Mouse (Mus musculus) heart, embryonic 12.5 days (tissue): ENCODE measurements around the gene Dlx4. TPM values are rescaled to one million over a fixed set of nuclear protein-coding genes. Genes with fewer than 3 reads are reported as not detected.

Experiments
- ATAC-seq: fragments of 200-750 bp; cut with Nextera tagmentation; 2 replicates; pipeline ENCODE4 v1.8.0; 2017; ENCODE audit warnings: moderate TSS enrichment, moderate library complexity; ENCODE audit not compliant: insufficient number of reproducible peaks, low FRiP score
- H3K27ac ChIP-seq: fragments of 300-500 bp; sonication (generic); 2 replicates; pipeline ENCODE4 v1.5.1; 2016; ENCODE audit warnings: mild to moderate bottlenecking, moderate library complexity; ENCODE audit not compliant: poor library complexity, severe bottlenecking
- H3K27me3 ChIP-seq: fragments of 300-500 bp; sonication (generic); replicated peaks from 2 replicates; pipeline ENCODE4 v1.6.1; 2016; ENCODE audit warnings: mild to moderate bottlenecking, moderate library complexity
- H3K36me3 ChIP-seq: fragments of 300-500 bp; sonication (generic); 2 replicates; pipeline ENCODE4 v1.6.1; 2016; ENCODE audit warnings: mild to moderate bottlenecking, moderate library complexity
- H3K4me1 ChIP-seq: fragments of 300-500 bp; sonication (generic); replicated peaks from 2 replicates; pipeline ENCODE4 v1.6.1; 2016; ENCODE audit warnings: mild to moderate bottlenecking
- H3K4me2 ChIP-seq: fragments of 300-500 bp; sonication (generic); 2 replicates; pipeline ENCODE4 v1.6.1; 2016; ENCODE audit warnings: mild to moderate bottlenecking, moderate library complexity
- H3K4me3 ChIP-seq: fragments of 300-500 bp; sonication (generic); 2 replicates; pipeline ENCODE4 v1.5.1; 2016; ENCODE audit warnings: mild to moderate bottlenecking
- H3K9ac ChIP-seq: fragments of 300-500 bp; sonication (generic); 2 replicates; pipeline ENCODE4 v1.6.1; 2016; ENCODE audit warnings: mild to moderate bottlenecking, moderate library complexity
- H3K9me3 ChIP-seq: fragments of 300-500 bp; sonication (generic); replicated peaks from 2 replicates; pipeline ENCODE4 v1.6.1; 2016; ENCODE audit warnings: mild to moderate bottlenecking, moderate library complexity
- WGBS: fragments of 180-500 bp; shearing (Covaris S2); methylation state at CpG from one replicate; pipeline ENCODE4 v1.1.7; 2016; 5-methylcytosine and 5-hydroxymethylcytosine counted together
- polyA plus RNA-seq: library from polyadenylated mRNA; unstranded; fragments of >200 nt; fragmentation: Nextera tagmentation; extraction: Ambion mirVana; gene quantifications from 2 replicates; pipeline ENCODE4 v1.2.1, GENCODE M21; 2016

Gene Dlx4
- polyA plus RNA-seq, 1 experiment from 2014 or later, result 0.14 TPM

DNA sequence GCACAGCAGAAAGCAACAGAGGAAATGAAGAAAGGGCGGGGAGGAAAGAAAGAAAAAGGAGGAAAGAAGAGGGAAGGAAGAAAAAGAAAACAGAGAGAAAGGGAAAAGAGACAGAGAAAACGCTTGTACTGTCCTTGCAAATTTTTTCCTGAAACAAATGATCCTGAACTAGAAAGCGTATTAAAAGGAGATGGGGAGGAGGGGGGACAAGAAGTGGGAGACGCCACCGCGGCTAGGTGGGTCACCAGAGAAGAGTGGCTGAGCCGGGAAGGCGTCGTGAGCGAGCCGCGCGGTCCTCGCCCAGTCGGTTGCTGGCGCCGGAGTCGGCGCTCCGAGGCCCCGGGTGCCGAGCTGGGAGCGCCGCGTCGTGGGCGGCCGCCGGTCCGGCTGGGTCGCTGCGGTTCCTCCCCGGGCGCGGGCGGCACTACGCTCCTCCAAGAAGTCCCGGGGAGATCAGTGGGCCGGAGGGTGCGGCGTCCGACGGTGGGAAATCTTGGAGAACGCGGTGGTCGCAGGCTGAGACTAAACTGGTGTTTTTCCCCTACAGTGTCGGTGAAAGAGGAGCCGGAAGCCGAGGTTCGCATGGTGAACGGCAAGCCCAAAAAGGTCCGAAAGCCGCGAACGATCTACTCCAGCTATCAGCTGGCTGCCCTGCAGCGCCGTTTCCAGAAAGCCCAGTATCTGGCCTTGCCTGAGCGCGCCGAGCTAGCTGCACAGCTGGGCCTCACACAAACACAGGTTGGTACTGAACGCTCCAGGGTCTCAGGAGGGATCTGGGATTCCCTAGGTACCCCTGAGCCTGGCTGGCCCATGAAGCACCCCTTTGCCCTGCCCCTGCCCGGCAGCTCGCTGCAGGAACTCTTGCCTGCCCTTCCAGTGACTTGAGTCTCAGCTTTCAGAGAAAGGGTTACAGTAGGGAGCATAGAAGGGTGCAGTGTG, 24.6 kb downstream of the Dlx4 start:
- no peaks in the 10 kb centered on the region for H3K9me3 ChIP-seq
- no peak overlapping the region for H3K27ac ChIP-seq
- ATAC-seq, result no peak
- H3K27me3 ChIP-seq, result peaks cover 92% of the 10 kb centered on the region
- peak overlapping the region; percentile 85 for H3K4me2 ChIP-seq
- H3K36me3 ChIP-seq, result no peaks in the 10 kb centered on the region
- H3K9ac ChIP-seq, result peak overlapping the region; percentile 64
- H3K4me1 ChIP-seq, result peaks cover 33% of the 10 kb centered on the region
- WGBS, result under 1% methylated on average over 62 of the region's 63 CpGs
- peak overlapping the region; percentile 51 for H3K4me3 ChIP-seq

DNA sequence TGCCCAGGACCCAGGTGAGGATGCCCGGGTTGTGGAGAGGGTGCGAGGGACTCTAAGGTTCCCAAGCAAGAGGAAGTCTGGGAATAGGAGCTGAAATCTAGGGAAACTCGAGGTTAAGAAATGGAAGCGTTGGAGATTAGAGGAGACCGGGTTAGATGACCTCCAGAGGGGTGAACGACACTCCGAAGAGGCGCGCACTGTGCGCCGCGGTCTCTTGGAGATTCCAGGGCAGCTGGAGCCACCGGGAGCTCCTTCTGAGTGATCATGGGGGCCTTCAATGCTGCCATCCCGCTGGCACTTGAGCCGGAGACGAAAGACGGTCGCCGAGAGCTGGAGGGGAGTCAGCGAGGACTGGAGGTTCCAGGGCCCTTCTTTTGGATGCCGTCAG, 25.4 kb downstream of the Dlx4 start:
- H3K27me3 ChIP-seq, result peaks cover 84% of the 10 kb centered on the region
- peak overlapping the region; percentile 51 for H3K4me3 ChIP-seq
- H3K9me3 ChIP-seq, result no peaks in the 10 kb centered on the region
- no peak overlapping the region for H3K9ac ChIP-seq
- peaks cover 28% of the 10 kb centered on the region for H3K4me1 ChIP-seq
- H3K4me2 ChIP-seq, result peak overlapping the region; percentile 85
- no peak for ATAC-seq
- H3K36me3 ChIP-seq, result no peaks in the 10 kb centered on the region
- under 1% methylated on average over 21 of the region's 21 CpGs for WGBS
- H3K27ac ChIP-seq, result no peak overlapping the region

GRCm38 (mm10) chr11:95119990-95120632, 26.0 kb downstream of the Dlx4 start, which contains the start of gene Dlx3:
Gene Dlx3, plus strand, starts transcription at chr11:95120119.
- no peak within 1 kb of the TSS for H3K27ac ChIP-seq
- H3K9ac ChIP-seq, result peak within 1 kb of the TSS; percentile 48

DNA sequence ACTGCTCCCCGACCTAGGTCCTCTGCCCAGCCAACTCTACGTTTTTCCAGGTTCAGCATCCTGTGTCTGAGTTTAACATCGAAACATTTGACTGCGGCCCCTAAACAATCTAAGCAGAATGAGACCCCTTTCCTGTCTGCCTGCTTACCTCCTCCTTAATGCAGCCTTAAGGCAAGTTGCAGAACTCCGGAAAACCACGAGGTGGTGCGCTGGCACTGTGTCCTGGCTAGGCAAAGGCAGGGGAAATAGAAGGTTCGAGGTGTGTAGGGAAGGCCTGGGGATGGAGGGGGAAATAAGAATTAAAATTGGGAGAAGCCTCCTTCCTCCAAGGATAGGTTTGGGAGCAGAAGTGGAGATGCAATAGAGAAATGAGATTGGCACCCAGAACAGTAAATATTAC, 27.6 kb downstream of the Dlx4 start:
- Histone ChIP-seq H3K4me2 (no peak overlapping the region), H3K27ac (no peak overlapping the region), H3K27me3 (peaks cover 70% of the 10 kb centered on the region), H3K36me3 (no peaks in the 10 kb centered on the region), H3K9me3 (0 out of 2 replicates have a peak, but pooled peaks cover 2% of the 10 kb centered on the region), H3K9ac (no peak overlapping the region), H3K4me1 (peaks cover 23% of the 10 kb centered on the region), H3K4me3 (no peak overlapping the region)
- WGBS, result 5% methylated on average over 8 of the region's 8 CpGs
- ATAC-seq, result no peak

More at GRCm38 (mm10) chr11:95119990-95120632, 26.0 kb downstream of the Dlx4 start, which contains the start of gene Dlx3:
- peak within 1 kb of the TSS; percentile 51 for H3K4me3 ChIP-seq
- no peaks in the 10 kb centered on the region for H3K9me3 ChIP-seq
- under 1% methylated on average over 55 of the region's 55 CpGs for WGBS
- H3K4me1 ChIP-seq, result peaks cover 23% of the 10 kb centered on the region
- peaks cover 78% of the 10 kb centered on the region for H3K27me3 ChIP-seq
- ATAC-seq, result 0 out of 2 replicates have a peak, but pooled peaks have one; percentile 22
- no peaks in the 10 kb centered on the region for H3K36me3 ChIP-seq
- H3K4me2 ChIP-seq, result peak within 1 kb of the TSS; percentile 85

DNA sequence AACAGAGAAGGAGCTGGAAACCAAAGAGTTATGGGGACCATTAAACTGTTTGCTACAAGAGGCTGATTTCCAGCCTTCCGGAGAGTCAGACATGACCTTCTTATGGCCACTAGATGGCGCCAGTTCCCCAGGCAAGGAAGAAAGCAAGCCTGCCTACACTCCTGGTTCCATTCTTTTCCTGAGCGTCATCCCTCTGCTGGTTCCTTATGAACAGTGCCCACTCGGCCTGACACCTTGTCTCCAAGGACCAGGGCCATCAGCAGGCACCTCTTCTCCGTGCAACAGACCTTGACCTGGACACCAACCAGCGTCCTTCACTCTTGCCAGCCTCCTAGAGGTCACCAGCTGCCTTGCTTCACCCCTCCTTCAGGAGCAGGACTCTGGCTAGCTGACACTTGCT, 29.0 kb downstream of the Dlx4 start:
- Histone ChIP-seq H3K36me3 (no peaks in the 10 kb centered on the region), H3K9ac (no peak overlapping the region), H3K27ac (no peak overlapping the region), H3K9me3 (0 out of 2 replicates have a peak, but pooled peaks cover 2% of the 10 kb centered on the region), H3K27me3 (peaks cover 55% of the 10 kb centered on the region), H3K4me1 (peaks cover 23% of the 10 kb centered on the region), H3K4me2 (no peak overlapping the region), H3K4me3 (no peak overlapping the region)
- no peak; the same call in 1 of the 2 replicates for ATAC-seq
- WGBS, result 5% methylated on average over 6 of the region's 6 CpGs

DNA sequence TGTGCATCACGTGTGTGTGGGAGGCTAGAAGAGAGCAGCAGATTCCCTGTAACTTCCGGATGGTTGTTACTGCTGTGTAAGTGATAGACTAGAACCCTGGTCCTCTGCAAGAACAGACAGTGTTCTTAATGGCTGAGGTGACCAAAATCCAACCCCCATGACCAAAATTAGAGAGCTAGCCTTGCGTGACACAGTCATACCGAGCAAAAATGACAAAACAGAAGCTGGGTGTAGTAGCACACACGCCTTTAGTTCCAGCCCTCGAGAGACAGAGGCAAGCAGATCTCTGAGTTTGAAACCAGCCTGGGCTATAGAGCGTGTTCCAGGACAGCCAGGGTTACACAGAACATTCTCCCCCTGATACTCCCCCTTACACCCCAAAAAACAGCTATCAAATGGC, 36.0 kb downstream of the Dlx4 start:
- Histone ChIP-seq H3K4me1 (peaks cover 15% of the 10 kb centered on the region), H3K4me2 (no peak overlapping the region), H3K36me3 (no peaks in the 10 kb centered on the region), H3K4me3 (no peak overlapping the region), H3K27ac (no peak overlapping the region), H3K9me3 (0 out of 2 replicates have a peak, but pooled peaks cover 2% of the 10 kb centered on the region), H3K27me3 (peaks cover 12% of the 10 kb centered on the region), H3K9ac (no peak overlapping the region)
- 83% methylated on average over 7 of the region's 7 CpGs for WGBS
- ATAC-seq, result no peak

DNA sequence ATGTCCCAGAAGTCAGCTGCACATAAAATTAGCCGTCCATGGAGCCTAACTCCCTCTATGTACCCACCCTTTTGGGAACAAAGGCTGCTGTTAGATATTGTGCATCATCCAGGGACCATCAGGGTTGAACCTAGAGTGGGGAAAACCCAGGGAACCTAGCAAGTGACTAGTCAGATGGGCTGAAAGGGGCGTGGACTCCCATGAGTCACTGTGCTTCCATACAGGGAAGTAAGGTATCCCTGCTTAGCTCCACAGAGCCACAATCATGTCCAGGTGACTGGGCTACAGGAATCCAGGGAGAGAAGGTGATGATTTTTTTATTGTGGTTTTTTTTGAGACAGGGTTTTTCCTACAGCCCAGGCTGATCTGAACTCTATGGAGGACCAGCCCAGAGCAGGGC, 37.1 kb downstream of the Dlx4 start:
- no peak overlapping the region for H3K9ac ChIP-seq
- no peaks in the 10 kb centered on the region for H3K36me3 ChIP-seq
- H3K4me1 ChIP-seq, result peaks cover 26% of the 10 kb centered on the region
- peaks cover 9% of the 10 kb centered on the region for H3K27me3 ChIP-seq
- WGBS, result 82% methylated on average over 2 of the region's 2 CpGs
- H3K27ac ChIP-seq, result no peak overlapping the region
- no peak overlapping the region for H3K4me3 ChIP-seq
- no peaks in the 10 kb centered on the region for H3K9me3 ChIP-seq
- no peak for ATAC-seq
- H3K4me2 ChIP-seq, result no peak overlapping the region

DNA sequence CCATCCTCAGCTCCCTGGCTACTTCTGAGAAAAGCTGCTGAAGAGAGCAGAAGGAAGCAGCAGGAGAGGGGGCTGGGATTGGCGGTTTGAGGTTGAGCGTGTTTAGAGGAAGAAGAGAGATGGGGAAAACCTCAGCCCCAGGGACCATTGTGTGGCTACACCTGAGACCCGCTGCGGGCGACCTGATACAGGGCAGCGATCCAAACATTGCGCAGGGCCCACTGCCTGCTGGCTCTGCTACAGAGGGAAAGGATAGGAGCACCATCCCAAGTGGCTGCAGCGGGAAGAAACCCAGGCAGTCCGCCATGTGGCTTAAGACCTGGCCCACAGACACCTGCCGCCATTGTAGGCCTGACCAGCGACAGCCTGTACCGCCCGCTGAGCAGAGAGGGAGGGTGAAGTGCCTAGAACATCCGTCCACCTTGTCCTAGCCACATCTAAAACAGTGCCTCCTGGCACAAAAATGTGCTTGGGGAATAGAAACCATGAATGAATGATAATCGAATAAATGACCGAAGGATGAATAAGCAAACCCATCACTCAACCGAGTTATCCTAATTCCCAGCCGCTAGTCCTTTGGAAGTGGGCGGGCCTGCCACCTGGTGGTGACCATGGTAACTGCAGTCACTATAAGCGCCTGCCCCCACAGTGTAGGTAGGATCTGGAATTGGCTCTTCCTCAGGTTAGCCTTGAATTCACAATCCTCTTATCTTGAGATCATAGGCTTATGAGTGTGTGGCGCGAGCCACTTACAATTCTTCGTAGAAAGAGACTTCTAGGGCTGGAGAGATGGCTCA, 39.4 kb downstream of the Dlx4 start:
- H3K4me3 ChIP-seq, result no peak overlapping the region
- peaks cover 29% of the 10 kb centered on the region for H3K4me1 ChIP-seq
- H3K27ac ChIP-seq, result no peak overlapping the region
- H3K36me3 ChIP-seq, result no peaks in the 10 kb centered on the region
- 30% methylated on average over 23 of the region's 23 CpGs for WGBS
- H3K4me2 ChIP-seq, result peak overlapping the region; percentile 12; the same call in 1 of the 2 replicates
- H3K9me3 ChIP-seq, result 0 out of 2 replicates have a peak, but pooled peaks cover 3% of the 10 kb centered on the region
- 0 out of 2 replicates have a peak, but pooled peaks cover 5% of the 10 kb centered on the region for H3K27me3 ChIP-seq
- H3K9ac ChIP-seq, result no peak overlapping the region
- ATAC-seq, result no peak

DNA sequence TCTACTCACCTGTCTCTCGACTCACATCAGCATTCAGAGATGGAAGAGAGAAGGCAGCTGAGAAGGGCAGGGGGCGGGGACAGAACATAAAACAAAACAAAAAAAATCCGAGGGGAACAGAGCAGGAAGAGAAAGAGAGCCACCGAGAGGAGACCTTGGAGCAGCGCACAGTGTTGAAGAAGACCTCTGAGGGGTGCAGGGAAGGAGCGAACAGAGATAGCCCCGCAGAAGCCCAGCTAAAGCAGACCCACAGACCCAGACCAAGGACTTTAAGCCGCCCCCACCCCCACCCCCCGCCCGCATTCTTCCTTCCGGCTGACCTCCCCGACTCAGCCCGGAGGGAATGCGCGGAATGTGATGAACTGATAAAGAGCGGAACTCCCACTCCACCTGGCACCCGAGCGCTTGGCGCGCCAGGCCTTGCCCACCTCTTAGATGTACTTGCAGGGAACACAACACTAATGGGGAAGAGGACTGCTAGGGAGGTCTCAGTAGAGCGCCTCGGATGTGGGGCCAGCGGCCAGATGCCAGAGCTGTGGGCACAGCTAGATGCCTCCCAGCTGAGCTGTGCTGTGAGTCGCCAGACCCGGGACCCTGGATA, 40.7 kb downstream of the Dlx4 start:
- peak overlapping the region; percentile 70 for H3K4me2 ChIP-seq
- ATAC-seq, result peak; percentile 29; the same call in 1 of the 2 replicates
- 2% methylated on average over 25 of the region's 25 CpGs for WGBS
- H3K9ac ChIP-seq, result peak overlapping the region; percentile 46
- peaks cover 29% of the 10 kb centered on the region for H3K4me1 ChIP-seq
- H3K27me3 ChIP-seq, result 0 out of 2 replicates have a peak, but pooled peaks cover 5% of the 10 kb centered on the region
- H3K27ac ChIP-seq, result no peak overlapping the region
- no peaks in the 10 kb centered on the region for H3K36me3 ChIP-seq
- peak overlapping the region; percentile 36 for H3K4me3 ChIP-seq
- H3K9me3 ChIP-seq, result 0 out of 2 replicates have a peak, but pooled peaks cover 3% of the 10 kb centered on the region

DNA sequence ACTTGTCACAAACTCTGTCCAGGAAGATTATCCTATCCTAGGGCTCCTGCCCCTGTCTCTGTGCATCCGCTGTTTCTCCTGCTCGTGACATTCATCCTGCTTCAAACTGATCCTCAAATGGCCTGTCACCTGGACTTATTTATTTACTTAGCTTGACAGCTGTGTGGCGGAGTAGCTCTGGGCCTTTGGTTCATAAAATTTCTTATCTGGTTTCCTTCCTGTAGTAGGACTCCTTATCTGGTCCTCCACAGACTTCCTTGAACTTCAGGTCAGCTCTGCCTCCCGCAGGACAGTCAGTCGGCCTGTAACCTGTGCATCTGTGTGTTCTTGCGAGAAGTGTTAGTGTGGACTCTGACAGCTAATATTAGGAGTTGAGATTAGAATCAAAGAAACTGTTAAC, 41.8 kb downstream of the Dlx4 start:
- H3K4me3 ChIP-seq, result no peak overlapping the region
- H3K27me3 ChIP-seq, result peaks cover 8% of the 10 kb centered on the region; the same call in 1 of the 2 replicates
- 34% methylated on average over 6 of the region's 6 CpGs for WGBS
- H3K36me3 ChIP-seq, result no peaks in the 10 kb centered on the region
- no peak overlapping the region for H3K27ac ChIP-seq
- no peak overlapping the region for H3K9ac ChIP-seq
- H3K4me2 ChIP-seq, result no peak overlapping the region
- H3K9me3 ChIP-seq, result 0 out of 2 replicates have a peak, but pooled peaks cover 3% of the 10 kb centered on the region
- ATAC-seq, result no peak
- H3K4me1 ChIP-seq, result peaks cover 29% of the 10 kb centered on the region
